In the genomic region with DNA sequence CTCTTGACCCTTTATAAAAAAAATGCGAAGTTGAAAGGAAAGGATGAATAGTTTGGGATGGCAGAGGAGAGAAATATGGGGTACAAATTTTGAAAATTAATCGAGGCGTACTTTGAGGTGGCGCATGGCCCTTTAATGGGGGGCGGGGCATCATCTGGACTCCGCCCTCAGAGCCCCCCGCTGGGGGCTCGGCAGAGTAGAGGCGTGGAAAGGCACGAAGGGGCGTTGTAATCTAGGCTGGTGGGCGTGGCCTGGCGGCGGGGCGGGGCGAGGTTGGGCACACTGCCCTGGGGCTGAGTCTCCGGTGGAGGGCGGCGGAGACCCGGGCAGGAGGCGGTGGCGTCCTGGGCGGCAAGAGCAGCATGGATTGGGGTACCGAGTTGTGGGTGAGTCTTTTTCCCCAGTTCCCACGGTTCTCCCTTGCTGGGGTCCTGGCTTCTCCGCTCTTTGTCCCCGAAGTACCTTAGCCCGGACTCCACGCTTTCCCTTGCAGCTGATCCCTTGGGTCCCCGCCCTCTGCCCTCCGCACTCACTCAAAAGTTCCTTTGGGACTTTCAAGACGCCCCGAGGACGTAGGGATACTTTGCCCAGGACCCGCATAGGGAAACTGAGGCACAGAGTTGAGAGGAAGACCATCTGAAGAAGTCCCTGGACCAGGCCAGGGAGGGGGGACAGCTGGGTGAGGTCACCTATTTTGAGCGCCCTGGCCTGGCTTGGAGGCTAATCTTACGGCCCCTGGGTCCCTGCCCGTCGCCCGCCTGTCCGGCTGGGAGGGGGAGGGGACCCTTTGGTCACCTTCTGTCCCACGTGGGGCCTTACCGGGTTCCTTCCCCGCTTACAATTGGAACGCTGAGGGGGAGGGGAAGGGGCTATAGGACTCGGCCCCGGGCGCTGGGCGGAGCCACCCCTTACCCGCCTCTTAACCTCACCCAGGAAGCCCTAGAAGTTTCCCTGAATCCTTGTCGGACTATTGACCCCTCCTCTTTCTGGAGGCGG, we compare ENCODE assay signal across 8 mouse cellular contexts. TPM values are rescaled to one million over a fixed set of nuclear protein-coding genes. Genes with fewer than 3 reads are reported as not detected.
DNase-seq lines count a peak whose midpoint lies in the region; ATAC-seq lines count a peak whose summit lies in the region.

A gene (plus strand): TSS at position 270 of the 996 bp plus-strand sequence.

- peak; percentile 94 for DNase-seq in 416B (ENCODE audit: low read depth)
- peak; percentile 97 to 98 for DNase-seq in adrenal gland, postnatal 4 days (ENCODE audit: low spot score in 2 of 2)
- peak; percentile 95 to 97 for DNase-seq in heart, adult 9 months (ENCODE audit: low spot score in 2 of 2)
- DNase-seq in kidney, adult 9 months = peak; percentile 98
- peak; percentile 95 to 100 for DNase-seq in spleen, adult 18-20 months

- H3K4me1 ChIP-seq in embryonic facial prominence, embryonic 15.5 days = peaks cover 27% of the 10 kb centered on the region
- H3K4me1 ChIP-seq in limb, embryonic 13.5 days = peaks cover 29% of the 10 kb centered on the region
- H3K4me1 ChIP-seq in midbrain, embryonic 15.5 days = peaks cover 33% of the 10 kb centered on the region

- under 1% methylated on average over 51 of the region's 52 CpGs for WGBS in embryonic facial prominence, embryonic 15.5 days
- WGBS in limb, embryonic 13.5 days = under 1% methylated on average over 49 of the region's 52 CpGs
- under 1% methylated on average over 46 of the region's 52 CpGs for WGBS in midbrain, embryonic 15.5 days

- H3K27me3 ChIP-seq in embryonic facial prominence, embryonic 15.5 days = no peaks in the 10 kb centered on the region
- no peaks in the 10 kb centered on the region for H3K27me3 ChIP-seq in limb, embryonic 13.5 days
- 0 out of 2 replicates have a peak, but pooled peaks cover 4% of the 10 kb centered on the region for H3K27me3 ChIP-seq in midbrain, embryonic 15.5 days (replicated peaks)

- peaks cover 18% of the 10 kb centered on the region for H3K36me3 ChIP-seq in embryonic facial prominence, embryonic 15.5 days
- peaks cover 21% of the 10 kb centered on the region for H3K36me3 ChIP-seq in limb, embryonic 13.5 days
- no peaks in the 10 kb centered on the region for H3K36me3 ChIP-seq in midbrain, embryonic 15.5 days (replicated peaks)

- H3K4me2 ChIP-seq in embryonic facial prominence, embryonic 15.5 days (replicated peaks) = peak within 1 kb of the TSS; percentile 84
- peak within 1 kb of the TSS; percentile 98 for H3K4me2 ChIP-seq in limb, embryonic 13.5 days (replicated peaks)
- H3K4me2 ChIP-seq in midbrain, embryonic 15.5 days = peak within 1 kb of the TSS; percentile 94

- peak within 1 kb of the TSS; percentile 94 for H3K27ac ChIP-seq in embryonic facial prominence, embryonic 15.5 days (replicated peaks)
- H3K27ac ChIP-seq in limb, embryonic 13.5 days = peak within 1 kb of the TSS; percentile 93
- H3K27ac ChIP-seq in midbrain, embryonic 15.5 days = peak within 1 kb of the TSS; percentile 84

- no peaks in the 10 kb centered on the region for H3K9me3 ChIP-seq in embryonic facial prominence, embryonic 15.5 days (replicated peaks)
- H3K9me3 ChIP-seq in limb, embryonic 13.5 days = no peaks in the 10 kb centered on the region
- no peaks in the 10 kb centered on the region for H3K9me3 ChIP-seq in midbrain, embryonic 15.5 days

- peak; percentile 39 for ATAC-seq in embryonic facial prominence, embryonic 15.5 days (ENCODE audit: insufficient number of reproducible peaks, low FRiP score, low TSS enrichment, low read depth)
- ATAC-seq in limb, embryonic 13.5 days (ENCODE audit: low FRiP score, low read depth) = peak; percentile 20
- no peak for ATAC-seq in midbrain, embryonic 15.5 days (replicated peaks)

- peak within 1 kb of the TSS; percentile 80 for H3K4me3 ChIP-seq in embryonic facial prominence, embryonic 15.5 days (replicated peaks)
- H3K4me3 ChIP-seq in limb, embryonic 13.5 days = peak within 1 kb of the TSS; percentile 81
- peak within 1 kb of the TSS; percentile 55 for H3K4me3 ChIP-seq in midbrain, embryonic 15.5 days

- H3K9ac ChIP-seq in embryonic facial prominence, embryonic 15.5 days = peak within 1 kb of the TSS; percentile 49
- H3K9ac ChIP-seq in limb, embryonic 13.5 days = peak within 1 kb of the TSS; percentile 77
- peak within 1 kb of the TSS; percentile 42 for H3K9ac ChIP-seq in midbrain, embryonic 15.5 days

RNA-seq across cellular contexts. Expression of the gene that starts here (rescaled TPM):
- 10 to 100 TPM; 52.1 to 58.4 TPM for total RNA-seq in adrenal gland, postnatal 4 days (2021)
- polyA plus RNA-seq in embryonic facial prominence, embryonic 15.5 days (2015; fragmentation: Nextera tagmentation; extraction: Ambion mirVana) = 36.8 and 41.7 TPM in 2 replicates
- polyA plus RNA-seq in limb, embryonic 13.5 days (2015; fragmentation: Nextera tagmentation; extraction: Ambion mirVana) = 28.8 and 38.1 TPM in 2 replicates
- 9.6 and 10.5 TPM in 2 replicates for polyA plus RNA-seq in midbrain, embryonic 15.5 days (2015; fragmentation: Nextera tagmentation; extraction: Ambion mirVana)
